Mouse (Mus musculus) cortical plate, adult 2 months (tissue): ENCODE results near the gene Ikzf3.

Experiments
- CTCF ChIP-seq: fragments of 200-500 bp; IDR thresholded peaks from 2 replicates; pipeline ENCODE4 v1.5.1; 2011; ENCODE audit warnings: mild to moderate bottlenecking, control low read depth, low read length; ENCODE audit not compliant: insufficient read depth; ENCODE audit errors: extremely low read depth
- POLR2A ChIP-seq: fragments of 200-500 bp; IDR thresholded peaks from 2 replicates; pipeline ENCODE4 v1.6.1; 2011; ENCODE audit warnings: mild to moderate bottlenecking, low read length, control low read depth; ENCODE audit not compliant: insufficient read depth; ENCODE audit errors: extremely low read depth

DNA sequence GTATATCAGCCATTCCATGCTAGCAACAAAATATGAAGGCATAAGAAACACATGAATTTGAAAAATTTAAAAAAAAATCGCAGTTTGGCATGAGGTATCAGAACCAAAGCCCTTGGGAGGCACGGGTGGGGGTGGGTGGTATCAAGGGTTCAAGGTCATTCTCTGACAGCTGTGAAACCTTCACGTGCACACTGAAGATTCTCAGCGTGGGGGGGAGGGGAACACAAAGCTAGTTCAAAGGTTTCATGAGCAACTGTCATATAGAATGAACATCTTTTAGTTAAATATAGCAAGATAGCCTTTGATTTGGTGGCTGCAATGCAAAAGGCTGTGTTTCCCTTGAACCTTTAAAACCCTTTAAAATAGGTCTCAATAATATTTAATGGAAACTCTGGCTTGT lies 20.7 kb downstream of the Ikzf3 start:
- TF ChIP-seq CTCF (no peak), POLR2A (no peak)
